Comparison of ENCODE assay signal across 23 mouse cellular contexts in the genomic region with DNA sequence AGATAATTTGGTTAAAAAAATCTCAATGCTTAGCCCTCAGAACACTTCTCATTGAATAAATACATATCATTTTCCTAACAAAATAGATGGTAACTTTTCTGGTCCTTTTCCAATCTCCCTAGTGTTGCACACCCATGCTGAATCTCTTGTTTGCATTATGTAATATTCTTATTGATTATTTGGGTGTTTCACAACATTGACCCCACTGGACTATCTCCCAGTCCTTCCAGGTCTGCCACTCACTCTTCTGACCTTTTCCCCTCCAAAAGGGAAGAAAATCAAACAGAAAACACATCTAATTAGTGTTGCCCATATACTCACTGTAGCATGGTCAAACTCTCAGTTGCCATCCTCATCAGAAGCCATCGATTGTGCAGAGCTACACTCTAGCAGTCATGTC.
"Had no signal": no experiment of that assay in that cellular context is flagged by ENCODE, and none has a peak within 500 bp of the region (broad histone marks: within the 10 kb centered on the region; RNA-seq: fewer than 3 reads in every experiment).

No protein-coding gene starts in this region.

- H3K9ac ChIP-seq: lung, embryonic 15.5 days; neural tube, embryonic 13.5 days; neural tube, embryonic 15.5 days; stomach, embryonic 15.5 days had no signal

- H3K27me3 ChIP-seq: lung, embryonic 15.5 days; megakaryocyte, embryonic 14.5 days; neural tube, embryonic 13.5 days; neural tube, embryonic 15.5 days; stomach, embryonic 15.5 days had no signal

- H3K36me3 ChIP-seq: lung, embryonic 15.5 days; neural tube, embryonic 13.5 days; neural tube, embryonic 15.5 days; stomach, embryonic 15.5 days had no signal

- H3K9me3 ChIP-seq: lung, embryonic 15.5 days; megakaryocyte, embryonic 14.5 days; neural tube, embryonic 13.5 days; neural tube, embryonic 15.5 days; stomach, embryonic 15.5 days had no signal

- H3K27ac ChIP-seq: lung, embryonic 15.5 days; macrophage; neural tube, embryonic 13.5 days; neural tube, embryonic 15.5 days; stomach, embryonic 15.5 days; stomach, postnatal 0 days had no signal

- H3K4me3 ChIP-seq: lung, embryonic 15.5 days; myocyte; neural tube, embryonic 13.5 days; neural tube, embryonic 15.5 days; stomach, embryonic 15.5 days had no signal

- DNase-seq: lung, adult 2 months; lung, postnatal 14 days; lung, postnatal 36 days; midbrain, embryonic 14.5 days; retina, postnatal 1 day; right cerebral cortex, adult 18-20 months; right cerebral cortex, postnatal 25 days; right cerebral cortex, postnatal 4 days; spleen, adult 18-20 months; thymus, adult 2 months; thymus, postnatal 25 days; thymus, postnatal 4 days had no signal

- ATAC-seq: lung, postnatal 0 days; midbrain, embryonic 16.5 days had no signal

- H3K4me2 ChIP-seq: lung, embryonic 15.5 days; midbrain, embryonic 11.5 days; neural tube, embryonic 13.5 days; neural tube, embryonic 15.5 days; stomach, embryonic 15.5 days had no signal

- H3K4me1 ChIP-seq: lung, embryonic 15.5 days; megakaryocyte, embryonic 14.5 days; stomach, embryonic 15.5 days had no signal
